Mouse (Mus musculus): ENCODE results near the gene Gpr162.

- TF ChIP-seq CTCF (IDR thresholded peaks at IDR 0.05; ENCODE audit: low read depth, low read length) (no peak), POLR2A (IDR thresholded peaks at IDR 0.05; ENCODE audit: insufficient read depth, low read length) (no peak)
Measured at GRCm38 (mm10) chr6:124904991-124905860, 41.4 kb upstream of the Gpr162 start.

All from ES-Bruce4 (cell line).